Mouse (Mus musculus): ENCODE measurements around the gene Ctnnd2. TPM values are rescaled to one million over a fixed set of nuclear protein-coding genes. Genes with fewer than 3 reads are reported as not detected.

The Ctnnd2 gene
- total RNA-seq, 4 experiments from 2014 or later: 189 to 210 (median 198) TPM

- peak; percentile 19 to 25 for DNase-seq (ENCODE audit: low spot score in 2 of 2)
These were observed 802.8 kb downstream of the Ctnnd2 start for GRCm38 (mm10) chr15:30974991-30975775.

- DNase-seq (ENCODE audit: low spot score in 2 of 2): no peak
These were observed 804.9 kb downstream of the Ctnnd2 start for GRCm38 (mm10) chr15:30977166-30977740.

DNA sequence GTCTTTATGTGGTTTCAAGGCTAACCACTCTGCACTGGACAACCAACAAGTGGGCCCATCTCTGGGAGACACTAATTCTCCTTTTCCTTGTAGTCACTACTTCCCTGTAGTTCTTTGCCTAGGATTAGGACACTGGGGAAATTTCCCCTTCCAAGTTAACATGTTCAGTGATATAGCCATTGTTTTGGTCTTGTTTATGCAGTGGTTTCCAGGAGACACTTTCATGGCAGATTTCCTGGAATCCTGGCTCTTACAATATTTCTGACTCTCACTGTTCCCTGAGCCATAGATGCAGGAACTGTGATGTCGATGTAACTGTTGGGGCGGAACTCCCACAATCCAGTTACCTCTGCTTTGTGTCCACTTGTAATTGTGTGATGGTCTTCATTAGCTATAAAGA is 814.5 kb downstream of the Ctnnd2 start:
- DNase-seq (ENCODE audit: low spot score in 2 of 2): no peak

GRCm38 (mm10) chr15:30990421-30991252 is 818.2 kb downstream of the Ctnnd2 start:
- no peak for DNase-seq (ENCODE audit: low spot score in 2 of 2)

- no peak for DNase-seq (ENCODE audit: low spot score in 2 of 2)
These were observed 820.0 kb downstream of the Ctnnd2 start for GRCm38 (mm10) chr15:30992357-30992756.

DNA sequence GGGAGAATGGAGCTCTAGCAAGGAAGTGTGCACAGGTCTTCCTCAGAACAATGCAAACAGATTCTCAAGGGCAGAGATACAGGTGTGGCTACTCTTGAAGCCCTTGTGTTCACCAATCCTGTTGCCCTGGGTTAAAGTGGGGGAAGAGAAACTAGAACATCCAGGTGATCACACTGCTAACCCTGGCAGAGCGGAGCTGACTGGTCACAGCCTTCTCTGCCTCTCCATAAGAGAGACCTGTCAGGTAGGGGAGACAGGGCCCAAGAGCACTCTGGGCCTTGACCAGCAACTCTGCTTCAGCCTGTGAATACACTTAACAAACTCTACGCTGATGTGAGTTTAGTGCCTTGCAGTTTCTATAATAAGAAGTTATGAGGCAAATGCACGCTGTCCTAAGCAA is 820.5 kb downstream of the Ctnnd2 start:
- DNase-seq (ENCODE audit: low spot score in 2 of 2): no peak

DNA sequence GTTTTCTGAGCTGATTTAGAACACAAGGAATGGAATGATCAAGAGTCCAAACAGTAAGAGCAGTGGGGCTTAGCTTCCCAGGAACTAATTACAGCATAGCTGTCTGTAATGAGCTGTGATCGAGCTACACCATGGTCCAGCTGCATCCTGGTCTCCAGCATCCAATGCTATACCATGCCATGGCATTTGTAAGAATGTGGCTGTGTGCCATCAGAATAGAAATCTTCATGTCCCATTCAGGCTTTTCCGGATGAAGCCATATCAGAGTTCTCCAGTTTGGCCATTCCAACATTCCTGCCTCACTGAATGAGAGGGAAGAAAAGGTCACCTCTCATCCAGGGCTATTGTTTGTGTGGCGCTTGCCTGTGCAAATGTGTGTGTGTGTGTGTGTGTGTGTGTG is 823.0 kb downstream of the Ctnnd2 start:
- DNase-seq (ENCODE audit: low spot score in 2 of 2): no peak

GRCm38 (mm10) chr15:31004468-31004867 is 832.1 kb downstream of the Ctnnd2 start:
- peak; percentile 9 to 20 for DNase-seq (ENCODE audit: low spot score in 2 of 2)

DNA sequence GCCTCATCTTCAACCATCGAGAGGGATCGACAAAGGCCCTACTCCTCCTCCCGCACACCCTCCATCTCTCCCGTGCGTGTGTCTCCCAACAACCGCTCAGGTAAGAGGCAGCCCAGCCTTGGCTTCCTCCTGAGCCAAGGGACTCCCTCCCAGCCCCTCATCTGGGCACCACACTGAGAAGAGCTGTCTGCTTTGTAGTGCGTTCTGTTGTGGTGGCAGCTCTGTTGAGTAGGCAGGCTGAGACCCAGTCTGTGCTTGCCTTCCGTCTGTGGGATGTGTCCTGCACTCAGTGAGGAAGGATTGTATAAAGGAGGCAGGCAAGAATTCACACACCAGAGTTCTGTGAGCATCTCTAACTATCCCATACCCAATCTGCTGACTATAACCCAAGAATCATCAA is 832.6 kb downstream of the Ctnnd2 start:
- DNase-seq (ENCODE audit: low spot score in 2 of 2): peak in 1 of 2 experiments; percentile 12

GRCm38 (mm10) chr15:31006050-31006824 is 833.8 kb downstream of the Ctnnd2 start:
- no peak for DNase-seq (ENCODE audit: low spot score in 2 of 2)

GRCm38 (mm10) chr15:31006825-31007157 is 834.4 kb downstream of the Ctnnd2 start:
- DNase-seq (ENCODE audit: low spot score in 2 of 2): no peak

- DNase-seq (ENCODE audit: low spot score in 2 of 2): no peak
These were observed 836.2 kb downstream of the Ctnnd2 start for GRCm38 (mm10) chr15:31008594-31008993.

- DNase-seq (ENCODE audit: low spot score in 2 of 2): no peak
These were observed 848.4 kb downstream of the Ctnnd2 start for GRCm38 (mm10) chr15:31020769-31021168.

DNA sequence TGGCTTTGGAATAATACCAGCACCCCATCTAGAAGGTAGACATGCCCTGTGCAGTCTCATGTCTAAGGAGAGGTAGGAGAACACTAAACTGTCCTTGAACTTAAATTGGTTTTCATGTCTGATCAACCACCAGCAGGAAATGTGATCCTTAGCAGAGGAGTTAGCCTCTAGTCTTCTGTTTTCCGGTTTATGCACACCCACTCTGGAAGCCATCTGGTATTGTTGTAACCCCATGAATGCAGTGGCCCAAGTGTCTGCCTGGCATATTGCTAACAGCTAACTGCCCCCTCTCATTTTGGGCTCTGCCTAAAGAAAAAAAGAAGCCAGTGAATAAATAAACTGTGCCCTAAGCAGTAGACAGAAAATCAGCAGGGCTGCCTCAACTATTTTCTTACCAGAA is 849.6 kb downstream of the Ctnnd2 start:
- no peak for DNase-seq (ENCODE audit: low spot score in 2 of 2)

GRCm38 (mm10) chr15:31022497-31022896 is 850.1 kb downstream of the Ctnnd2 start:
- DNase-seq (ENCODE audit: low spot score in 2 of 2): no peak

GRCm38 (mm10) chr15:31023766-31024165 is 851.4 kb downstream of the Ctnnd2 start:
- DNase-seq (ENCODE audit: low spot score in 2 of 2): no peak

GRCm38 (mm10) chr15:31027448-31028230 is 855.2 kb downstream of the Ctnnd2 start:
- no peak for DNase-seq (ENCODE audit: low spot score in 2 of 2)

DNA sequence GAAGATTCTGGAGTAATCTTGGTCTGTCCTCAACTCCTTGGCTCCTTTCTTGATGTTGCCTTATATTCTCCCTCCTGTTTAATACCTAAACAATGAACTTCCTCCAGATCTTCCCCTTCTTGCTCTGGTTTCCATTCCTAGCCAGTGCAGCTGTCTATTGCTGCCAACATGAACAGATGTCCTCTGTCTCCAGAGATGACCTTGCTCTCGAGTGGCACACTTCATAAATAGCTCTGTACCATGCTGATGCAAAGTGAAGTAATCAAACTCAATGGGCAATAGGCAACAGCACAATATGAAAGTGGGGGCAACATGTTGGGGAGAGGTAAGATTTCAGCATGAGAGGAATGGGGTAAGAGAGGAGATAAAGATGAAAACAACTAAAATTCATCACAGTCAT is 872.6 kb downstream of the Ctnnd2 start:
- no peak for DNase-seq (ENCODE audit: low spot score in 2 of 2)

DNA sequence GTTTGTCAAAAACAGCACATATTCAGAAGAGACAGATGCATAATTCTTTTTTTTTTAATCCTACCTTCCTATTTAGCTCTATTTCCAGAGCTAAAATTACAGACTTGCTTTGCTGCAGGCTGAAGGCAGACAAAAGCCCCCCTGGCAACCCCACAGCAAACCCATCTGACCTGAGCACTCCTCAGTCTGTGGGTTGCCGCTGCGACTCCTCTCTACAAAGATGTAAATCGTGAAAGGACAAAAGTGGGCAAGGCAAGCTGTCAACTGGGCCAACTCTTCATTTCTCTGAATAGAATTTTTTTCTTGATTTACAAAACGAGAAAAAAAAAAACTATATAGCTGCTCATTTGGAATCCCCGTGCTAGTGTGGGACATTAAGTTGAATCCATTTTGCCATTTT is 879.1 kb downstream of the Ctnnd2 start:
- DNase-seq (ENCODE audit: low spot score in 2 of 2): no peak

- no peak for DNase-seq (ENCODE audit: low spot score in 2 of 2)
These were observed 883.8 kb downstream of the Ctnnd2 start for GRCm38 (mm10) chr15:31056145-31056544.

DNA sequence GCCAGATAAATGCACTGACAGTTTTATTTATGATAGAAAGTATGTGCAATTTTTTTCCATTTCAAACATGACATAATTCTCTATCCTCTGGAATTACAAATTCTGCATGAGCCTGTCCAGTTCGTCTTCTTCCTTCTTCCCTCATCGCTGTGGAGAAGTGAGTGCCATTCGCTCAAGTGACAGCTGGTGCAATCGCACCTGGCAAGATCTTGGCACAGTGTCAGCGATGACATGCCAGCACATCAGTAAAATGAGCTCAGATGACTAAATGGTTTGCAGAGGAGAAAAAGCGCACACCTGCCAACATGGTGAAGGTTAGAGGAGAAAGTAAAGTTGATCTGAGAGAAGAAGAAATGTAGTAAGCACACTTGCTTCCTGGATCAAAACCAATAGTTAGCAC is 885.9 kb downstream of the Ctnnd2 start:
- DNase-seq (ENCODE audit: low spot score in 2 of 2): no peak

Data from layer of hippocampus, adult 8-10 months (tissue).